Mouse (Mus musculus) kidney, adult 2 months (tissue): ENCODE data around the gene Dydc1. TPM values are rescaled to one million over a fixed set of nuclear protein-coding genes. Genes with fewer than 3 reads are reported as not detected.

Experiments used
- DNase-seq: peaks from one replicate; pipeline ENCODE4 v3.0.0; 2021
- H3K27ac ChIP-seq: fragments of 200-500 bp; 2 replicates; pipeline ENCODE4 v1.5.1; 2012; ENCODE audit warnings: low read depth, low read length, control low read depth, inconsistent platforms; ENCODE audit not compliant: insufficient read depth
- H3K27me3 ChIP-seq: fragments of 200-500 bp; replicated peaks from 2 replicates; pipeline ENCODE4 v1.6.1; 2012; ENCODE audit warnings: mild to moderate bottlenecking, moderate library complexity, low read length, inconsistent platforms; ENCODE audit not compliant: control insufficient read depth, insufficient read depth
- H3K36me3 ChIP-seq: fragments of 200-500 bp; 2 replicates; pipeline ENCODE4 v1.6.1; 2012; ENCODE audit warnings: mild to moderate bottlenecking, moderate library complexity, low read length, inconsistent platforms; ENCODE audit not compliant: control insufficient read depth, insufficient read depth
- H3K4me1 ChIP-seq: fragments of 200-500 bp; 2 replicates; pipeline ENCODE4 v1.6.1; 2011; ENCODE audit warnings: low read length; ENCODE audit not compliant: control insufficient read depth, insufficient read depth
- H3K4me3 ChIP-seq: fragments of 200-500 bp; 2 replicates; pipeline ENCODE4 v1.5.1; 2011; ENCODE audit warnings: mild to moderate bottlenecking, low read depth, low read length, control low read depth; ENCODE audit not compliant: insufficient read depth
- CTCF ChIP-seq: fragments of 200-500 bp; conservative IDR thresholded peaks from 2 replicates; pipeline ENCODE4 v1.5.1; 2011; ENCODE audit warnings: low read depth, mild to moderate bottlenecking, control low read depth, low read length, moderate library complexity, mixed read lengths; ENCODE audit not compliant: insufficient read depth, insufficient read length
- POLR2A ChIP-seq: fragments of 200-500 bp; IDR thresholded peaks from one replicate; pipeline ENCODE4 v1.6.1; 2011; ENCODE audit warnings: low read depth, low read length, control low read depth
- WGBS: fragments of 180-500 bp; shearing (Covaris S2); methylation state at CpG from one replicate; pipeline ENCODE4 v1.1.7; 2018; 5-methylcytosine and 5-hydroxymethylcytosine counted together
- polyA plus RNA-seq: library from polyadenylated mRNA; depleted of rRNA; stranded (reverse); fragments of >200 nt; gene quantifications from 2 replicates; pipeline ENCODE4 v1.2.3, GENCODE M21; 2012

Gene Dydc1
- polyA plus RNA-seq, 1 experiment: not detected

GRCm38 (mm10) chr14:41098726-41099125, 26.0 kb downstream of the Dydc1 start:
- Histone ChIP-seq H3K27me3 (no peaks in the 10 kb centered on the region), H3K4me1 (no peaks in the 10 kb centered on the region), H3K36me3 (no peaks in the 10 kb centered on the region), H3K27ac (no peak overlapping the region), H3K4me3 (no peak overlapping the region)
- DNase-seq: no peak
- TF ChIP-seq POLR2A (no peak), CTCF (no peak)
- 88% methylated on average over 1 of the region's 1 CpGs for WGBS

GRCm38 (mm10) chr14:41100712-41101111, 28.0 kb downstream of the Dydc1 start:
- no peaks in the 10 kb centered on the region for H3K36me3 ChIP-seq
- H3K27ac ChIP-seq: no peak overlapping the region
- no peaks in the 10 kb centered on the region for H3K4me1 ChIP-seq
- no peak overlapping the region for H3K4me3 ChIP-seq
- WGBS: 82% methylated on average over 3 of the region's 3 CpGs
- TF ChIP-seq POLR2A: no peak
- no peak for TF ChIP-seq CTCF
- H3K27me3 ChIP-seq: no peaks in the 10 kb centered on the region
- no peak for DNase-seq

GRCm38 (mm10) chr14:41101242-41101641, 28.5 kb downstream of the Dydc1 start:
- no peak overlapping the region for H3K4me3 ChIP-seq
- 76% methylated on average over 5 of the region's 5 CpGs for WGBS
- H3K36me3 ChIP-seq: no peaks in the 10 kb centered on the region
- no peaks in the 10 kb centered on the region for H3K27me3 ChIP-seq
- TF ChIP-seq CTCF (no peak), POLR2A (no peak)
- H3K27ac ChIP-seq: no peak overlapping the region
- no peaks in the 10 kb centered on the region for H3K4me1 ChIP-seq
- no peak for DNase-seq

GRCm38 (mm10) chr14:41102269-41102668, 29.6 kb downstream of the Dydc1 start:
- TF ChIP-seq CTCF (no peak), POLR2A (no peak)
- WGBS: 76% methylated on average over 2 of the region's 2 CpGs
- H3K4me1 ChIP-seq: no peaks in the 10 kb centered on the region

GRCm38 (mm10) chr14:41104853-41105444, 32.2 kb downstream of the Dydc1 start, which contains the start of gene Mat1a:
Gene Mat1a (plus strand): TSS chr14:41105035.
- no peak within 1 kb of the TSS for H3K27ac ChIP-seq
- 65% methylated on average over 10 of the region's 10 CpGs for WGBS
- H3K4me3 ChIP-seq: no peak within 1 kb of the TSS
- TF ChIP-seq POLR2A: no peak
- TF ChIP-seq CTCF: no peak
- DNase-seq: no peak
- H3K27me3 ChIP-seq: no peaks in the 10 kb centered on the region
- no peaks in the 10 kb centered on the region for H3K36me3 ChIP-seq
- no peaks in the 10 kb centered on the region for H3K4me1 ChIP-seq

More at GRCm38 (mm10) chr14:41102269-41102668, 29.6 kb downstream of the Dydc1 start:
- no peaks in the 10 kb centered on the region for H3K36me3 ChIP-seq
- H3K4me3 ChIP-seq: no peak overlapping the region
- no peak for DNase-seq
- no peak overlapping the region for H3K27ac ChIP-seq
- H3K27me3 ChIP-seq: no peaks in the 10 kb centered on the region

GRCm38 (mm10) chr14:41111031-41111668, 38.4 kb downstream of the Dydc1 start:
- Histone ChIP-seq H3K27ac (no peak overlapping the region), H3K4me3 (no peak overlapping the region), H3K27me3 (no peaks in the 10 kb centered on the region), H3K4me1 (no peaks in the 10 kb centered on the region), H3K36me3 (no peaks in the 10 kb centered on the region)
- TF ChIP-seq POLR2A (no peak), CTCF (no peak)
- 85% methylated on average over 7 of the region's 7 CpGs for WGBS
- no peak for DNase-seq

GRCm38 (mm10) chr14:41112944-41113343, 40.2 kb downstream of the Dydc1 start:
- TF ChIP-seq POLR2A (no peak), CTCF (no peak)
- H3K27ac ChIP-seq: no peak overlapping the region
- H3K27me3 ChIP-seq: no peaks in the 10 kb centered on the region
- no peak for DNase-seq
- H3K4me1 ChIP-seq: no peaks in the 10 kb centered on the region
- WGBS: 72% methylated on average over 4 of the region's 4 CpGs
- no peak overlapping the region for H3K4me3 ChIP-seq
- no peaks in the 10 kb centered on the region for H3K36me3 ChIP-seq

GRCm38 (mm10) chr14:41116271-41116670, 43.6 kb downstream of the Dydc1 start:
- Histone ChIP-seq H3K4me1 (no peaks in the 10 kb centered on the region), H3K4me3 (no peak overlapping the region), H3K27ac (no peak overlapping the region), H3K36me3 (no peaks in the 10 kb centered on the region), H3K27me3 (no peaks in the 10 kb centered on the region)
- 81% methylated on average over 3 of the region's 3 CpGs for WGBS
- DNase-seq: no peak
- TF ChIP-seq CTCF (no peak), POLR2A (no peak)
